Mouse (Mus musculus) intestine, embryonic 15.5 days (tissue): ENCODE measurements around the gene Cyp4v3. TPM values are rescaled to one million over a fixed set of nuclear protein-coding genes. Genes with fewer than 3 reads are reported as not detected.

Experiments used
- ATAC-seq: fragments of 200-750 bp; cut with Nextera tagmentation; 2 replicates; pipeline ENCODE4 v1.8.0; 2017; ENCODE audit warnings: moderate TSS enrichment, moderate library complexity
- H3K27ac ChIP-seq: fragments of 300-500 bp; sonication (generic); 2 replicates; pipeline ENCODE4 v1.5.1; 2015; ENCODE audit warnings: mild to moderate bottlenecking, inconsistent platforms
- H3K27me3 ChIP-seq: fragments of 300-500 bp; sonication (generic); replicated peaks from 2 replicates; pipeline ENCODE4 v1.6.1; 2015; ENCODE audit warnings: inconsistent platforms
- H3K36me3 ChIP-seq: fragments of 300-500 bp; sonication (generic); 2 replicates; pipeline ENCODE4 v1.6.1; 2015; ENCODE audit warnings: inconsistent platforms
- H3K4me1 ChIP-seq: fragments of 300-500 bp; sonication (generic); replicated peaks from 2 replicates; pipeline ENCODE4 v1.6.1; 2015; ENCODE audit warnings: inconsistent platforms
- H3K4me2 ChIP-seq: fragments of 300-500 bp; sonication (generic); replicated peaks from 2 replicates; pipeline ENCODE4 v1.6.1; 2015; ENCODE audit warnings: mild to moderate bottlenecking, inconsistent platforms
- H3K4me3 ChIP-seq: fragments of 300-500 bp; sonication (generic); replicated peaks from 2 replicates; pipeline ENCODE4 v1.5.1; 2015; ENCODE audit warnings: inconsistent platforms
- H3K9ac ChIP-seq: fragments of 300-500 bp; sonication (generic); 2 replicates; pipeline ENCODE4 v1.6.1; 2015; ENCODE audit warnings: inconsistent platforms
- H3K9me3 ChIP-seq: fragments of 300-500 bp; sonication (generic); 2 replicates; pipeline ENCODE4 v1.6.1; 2016; ENCODE audit warnings: inconsistent platforms
- WGBS: fragments of 180-500 bp; shearing (Covaris S2); methylation state at CpG from one replicate; pipeline ENCODE4 v1.1.7; 2015; 5-methylcytosine and 5-hydroxymethylcytosine counted together
- polyA plus RNA-seq: library from polyadenylated mRNA; unstranded; fragments of >200 nt; fragmentation: Nextera tagmentation; extraction: Ambion mirVana; gene quantifications from 2 replicates; pipeline ENCODE4 v1.2.1, GENCODE M21; 2015

Cyp4v3 gene
- polyA plus RNA-seq, 1 experiment from 2014 or later = 1.3 TPM

- H3K4me1 ChIP-seq = no peaks in the 10 kb centered on the region
- H3K9me3 ChIP-seq = no peaks in the 10 kb centered on the region
- no peaks in the 10 kb centered on the region for H3K27me3 ChIP-seq
- no peak overlapping the region for H3K27ac ChIP-seq
- no peak overlapping the region for H3K4me2 ChIP-seq
- H3K36me3 ChIP-seq = no peaks in the 10 kb centered on the region
- ATAC-seq = peak; percentile 80
- WGBS = 71% methylated on average over 4 of the region's 4 CpGs
- H3K4me3 ChIP-seq = no peak overlapping the region
- H3K9ac ChIP-seq = no peak overlapping the region
Observed at GRCm38 (mm10) chr8:45264918-45265317, 68.1 kb downstream of the Cyp4v3 start.

- ATAC-seq = no peak
- 87% methylated on average over 3 of the region's 3 CpGs for WGBS
Observed at GRCm38 (mm10) chr8:45262851-45263250, 70.2 kb downstream of the Cyp4v3 start.

DNA sequence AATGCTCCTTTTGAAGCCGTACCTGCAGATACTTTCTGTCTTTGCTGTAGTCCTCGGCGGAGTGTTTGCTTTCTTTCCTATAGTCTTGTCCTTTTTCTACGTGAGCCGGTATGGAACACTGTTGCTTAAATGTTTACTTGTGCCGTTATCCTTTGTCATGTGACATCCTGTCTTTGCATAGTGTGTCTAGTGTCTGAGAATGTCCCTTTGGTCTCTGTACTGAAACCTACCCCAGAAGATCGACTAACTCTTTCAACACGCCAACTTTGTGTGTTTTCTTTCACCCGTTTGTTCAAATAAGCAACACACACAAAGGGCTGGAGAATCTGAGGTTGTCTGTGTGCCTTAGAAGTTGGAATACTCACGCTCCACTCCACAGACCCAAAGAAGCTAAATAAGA, 71.1 kb downstream of the Cyp4v3 start, which contains the start of gene F11:
F11 (minus strand) TSS at position 112 of the 400 bp plus-strand sequence.
- 78% methylated on average over 10 of the region's 10 CpGs for WGBS
- Histone ChIP-seq H3K9ac (no peak within 1 kb of the TSS), H3K4me3 (no peak within 1 kb of the TSS), H3K4me2 (no peak within 1 kb of the TSS), H3K36me3 (no peaks in the 10 kb centered on the region), H3K4me1 (no peaks in the 10 kb centered on the region), H3K27me3 (no peaks in the 10 kb centered on the region), H3K9me3 (no peaks in the 10 kb centered on the region), H3K27ac (no peak within 1 kb of the TSS)
- ATAC-seq = no peak

More at GRCm38 (mm10) chr8:45262851-45263250, 70.2 kb downstream of the Cyp4v3 start:
- Histone ChIP-seq H3K4me1 (no peaks in the 10 kb centered on the region), H3K4me3 (no peak overlapping the region), H3K27ac (no peak overlapping the region), H3K9me3 (no peaks in the 10 kb centered on the region), H3K27me3 (no peaks in the 10 kb centered on the region), H3K4me2 (no peak overlapping the region), H3K36me3 (no peaks in the 10 kb centered on the region), H3K9ac (no peak overlapping the region)

GRCm38 (mm10) chr8:45258421-45258820, 74.6 kb downstream of the Cyp4v3 start:
- ATAC-seq = no peak
- H3K27me3 ChIP-seq = no peaks in the 10 kb centered on the region
- H3K9ac ChIP-seq = no peak overlapping the region
- no peaks in the 10 kb centered on the region for H3K4me1 ChIP-seq
- H3K4me3 ChIP-seq = no peak overlapping the region
- no peak overlapping the region for H3K4me2 ChIP-seq
- no peaks in the 10 kb centered on the region for H3K9me3 ChIP-seq
- H3K27ac ChIP-seq = no peak overlapping the region
- 86% methylated on average over 8 of the region's 8 CpGs for WGBS
- no peaks in the 10 kb centered on the region for H3K36me3 ChIP-seq

GRCm38 (mm10) chr8:45255040-45255439, 78.0 kb downstream of the Cyp4v3 start:
- ATAC-seq = no peak
- WGBS = 84% methylated on average over 12 of the region's 12 CpGs
- Histone ChIP-seq H3K9ac (no peak overlapping the region), H3K27me3 (no peaks in the 10 kb centered on the region), H3K27ac (no peak overlapping the region), H3K36me3 (no peaks in the 10 kb centered on the region), H3K4me2 (no peak overlapping the region), H3K4me1 (no peaks in the 10 kb centered on the region), H3K4me3 (no peak overlapping the region), H3K9me3 (no peaks in the 10 kb centered on the region)

Other genes with a start within 250 kb of the Cyp4v3 start
- gene F11, start 71.2 kb downstream of the Cyp4v3 start, polyA plus RNA-seq = 0.46 and 0.68 TPM in 2 replicates
- 0.08 and 0.11 TPM in 2 replicates for gene Klkb1, start 38.4 kb downstream of the Cyp4v3 start, polyA plus RNA-seq
- 0.18 and 0.39 TPM in 2 replicates for gene Gm45753, start 24.8 kb downstream of the Cyp4v3 start, polyA plus RNA-seq
- gene Fam149a, start 49.1 kb upstream of the Cyp4v3 start, polyA plus RNA-seq = 10.4 and 10.7 TPM in 2 replicates
- 1.6 and 2.3 TPM in 2 replicates for gene Tlr3, start 77.9 kb upstream of the Cyp4v3 start, polyA plus RNA-seq
- 25.3 and 25.8 TPM in 2 replicates for gene Sorbs2, start 174.6 kb upstream of the Cyp4v3 start, polyA plus RNA-seq